Mouse (Mus musculus) embryonic facial prominence, embryonic 12.5 days (tissue): Measurements from ENCODE around the gene Fopnl. TPM values are rescaled to one million over a fixed set of nuclear protein-coding genes. Genes with fewer than 3 reads are reported as not detected.

Experiments used
- ATAC-seq: fragments of 200-750 bp; cut with Nextera tagmentation; 2 replicates; pipeline ENCODE4 v1.8.0; 2017; ENCODE audit not compliant: insufficient number of reproducible peaks, insufficient read depth, low FRiP score, low TSS enrichment
- H3K27ac ChIP-seq: fragments of 300-500 bp; sonication (generic); 2 replicates; pipeline ENCODE4 v1.5.1; 2016; ENCODE audit warnings: mild to moderate bottlenecking
- H3K27me3 ChIP-seq: fragments of 300-500 bp; sonication (generic); 2 replicates; pipeline ENCODE4 v1.6.1; 2016; ENCODE audit warnings: mild to moderate bottlenecking, moderate library complexity
- H3K36me3 ChIP-seq: fragments of 300-500 bp; sonication (generic); 2 replicates; pipeline ENCODE4 v1.6.1; 2016; ENCODE audit warnings: mild to moderate bottlenecking
- H3K4me1 ChIP-seq: fragments of 300-500 bp; sonication (generic); 2 replicates; pipeline ENCODE4 v1.6.1; 2016
- H3K4me2 ChIP-seq: fragments of 300-500 bp; sonication (generic); replicated peaks from 2 replicates; pipeline ENCODE4 v1.6.1; 2016; ENCODE audit warnings: mild to moderate bottlenecking, moderate library complexity
- H3K4me3 ChIP-seq: fragments of 300-500 bp; sonication (generic); 2 replicates; pipeline ENCODE4 v1.5.1; 2016; ENCODE audit warnings: mild to moderate bottlenecking
- H3K9ac ChIP-seq: fragments of 300-500 bp; sonication (generic); 2 replicates; pipeline ENCODE4 v1.6.1; 2016; ENCODE audit warnings: mild to moderate bottlenecking, moderate library complexity
- H3K9me3 ChIP-seq: fragments of 300-500 bp; sonication (generic); 2 replicates; pipeline ENCODE4 v1.6.1; 2016; ENCODE audit warnings: mild to moderate bottlenecking, moderate library complexity
- WGBS: fragments of 180-500 bp; shearing (Covaris S2); methylation state at CpG from one replicate; pipeline ENCODE4 v1.1.7; 2016; 5-methylcytosine and 5-hydroxymethylcytosine counted together
- polyA plus RNA-seq: library from polyadenylated mRNA; unstranded; fragments of >200 nt; fragmentation: Nextera tagmentation; extraction: Ambion mirVana; gene quantifications from 2 replicates; pipeline ENCODE4 v1.2.1, GENCODE M21; 2016

Gene Fopnl
- polyA plus RNA-seq, 1 experiment from 2014 or later = 179 TPM

DNA sequence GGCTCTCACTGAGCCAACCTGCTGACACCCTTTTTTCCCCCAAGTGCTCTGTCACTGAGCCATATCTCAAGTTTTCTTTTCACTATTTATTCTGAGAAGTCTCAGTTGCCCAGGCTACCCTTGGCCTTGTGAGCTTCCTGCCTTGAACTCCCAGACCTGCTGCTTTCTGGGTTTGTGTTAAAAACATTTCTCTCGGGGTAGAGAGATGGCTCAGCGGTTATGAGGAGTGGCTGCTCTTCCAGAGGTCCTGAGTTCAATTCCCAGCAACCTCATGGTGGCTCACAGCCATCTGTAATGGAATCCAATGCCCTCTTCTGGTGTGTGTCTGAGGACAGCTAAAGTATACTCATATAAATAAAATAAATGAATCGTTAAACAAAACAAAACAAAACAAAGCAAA, 35.0 kb upstream of the Fopnl start:
- ATAC-seq = no peak
- Histone ChIP-seq H3K4me1 (no peaks in the 10 kb centered on the region), H3K36me3 (no peaks in the 10 kb centered on the region), H3K27me3 (no peaks in the 10 kb centered on the region), H3K27ac (no peak overlapping the region), H3K9me3 (no peaks in the 10 kb centered on the region), H3K4me3 (no peak overlapping the region), H3K9ac (no peak overlapping the region), H3K4me2 (no peak overlapping the region)
- WGBS = 78% methylated on average over 3 of the region's 3 CpGs

DNA sequence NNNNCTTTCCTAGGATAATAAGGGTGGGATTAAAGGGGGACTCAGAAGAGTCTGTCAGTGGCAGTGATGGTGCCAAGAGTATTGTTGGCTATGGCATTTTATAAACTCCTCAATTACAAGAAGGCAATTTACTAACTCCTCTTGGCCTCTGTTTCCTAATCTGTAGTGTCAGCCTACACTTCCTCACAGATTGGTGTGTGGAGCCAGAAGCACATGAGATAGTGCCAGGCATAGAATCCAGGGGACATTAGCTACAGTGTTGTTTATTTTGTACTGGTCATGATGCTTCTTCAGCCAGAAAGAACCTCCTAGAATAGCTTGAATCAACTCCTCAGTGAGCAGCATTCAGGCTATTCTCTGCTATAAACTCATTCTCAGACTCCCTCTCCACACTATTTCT, 34.4 kb upstream of the Fopnl start:
- H3K9ac ChIP-seq = no peak overlapping the region
- no peaks in the 10 kb centered on the region for H3K4me1 ChIP-seq
- no peaks in the 10 kb centered on the region for H3K27me3 ChIP-seq
- no peaks in the 10 kb centered on the region for H3K36me3 ChIP-seq
- ATAC-seq = no peak
- H3K4me2 ChIP-seq = no peak overlapping the region
- H3K9me3 ChIP-seq = no peaks in the 10 kb centered on the region
- H3K4me3 ChIP-seq = no peak overlapping the region
- no peak overlapping the region for H3K27ac ChIP-seq

DNA sequence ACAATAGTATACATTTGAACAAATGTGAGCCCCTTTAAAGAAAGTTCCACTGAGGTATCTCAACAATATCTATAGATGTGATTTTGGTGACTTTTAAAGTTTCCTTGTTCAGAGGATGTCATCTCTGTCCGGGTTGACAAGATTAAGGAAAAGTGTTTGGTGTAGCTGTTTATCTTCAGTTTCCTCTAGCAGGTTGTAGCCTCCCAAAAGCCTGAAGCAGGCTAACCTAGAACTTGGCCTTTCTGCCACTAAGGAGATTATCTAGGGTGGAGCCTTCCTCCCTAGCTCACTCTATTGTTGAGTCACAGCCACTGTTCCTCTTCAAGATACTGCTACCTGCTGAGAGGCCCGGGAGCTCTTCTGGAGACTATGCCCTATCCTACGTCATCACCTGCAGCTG, 27.8 kb upstream of the Fopnl start:
- Histone ChIP-seq H3K4me2 (no peak overlapping the region), H3K27me3 (no peaks in the 10 kb centered on the region), H3K4me3 (no peak overlapping the region), H3K36me3 (no peaks in the 10 kb centered on the region), H3K9me3 (no peaks in the 10 kb centered on the region), H3K9ac (no peak overlapping the region), H3K27ac (no peak overlapping the region), H3K4me1 (no peaks in the 10 kb centered on the region)
- WGBS = 65% methylated on average over 3 of the region's 3 CpGs
- no peak for ATAC-seq

DNA sequence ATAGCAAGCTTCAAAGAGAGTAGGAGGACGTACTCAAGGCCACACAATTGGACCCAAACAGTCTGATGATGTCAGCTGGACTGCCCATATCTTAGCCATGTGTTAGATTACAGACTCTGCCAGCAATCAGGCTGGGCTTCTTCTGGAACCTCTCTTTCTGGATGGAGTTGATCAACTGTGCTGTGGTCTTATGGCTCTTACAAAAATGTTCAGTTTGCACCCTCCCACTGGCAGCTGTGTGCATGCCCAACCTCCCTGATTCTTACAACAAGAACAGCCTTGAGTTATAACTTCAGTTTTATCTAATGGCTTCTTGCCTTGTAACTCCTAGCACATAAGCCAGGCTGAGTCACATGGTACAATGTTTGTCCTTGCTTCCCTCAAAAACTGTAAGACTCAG, 11.0 kb upstream of the Fopnl start:
- ATAC-seq = no peak
- Histone ChIP-seq H3K4me1 (no peaks in the 10 kb centered on the region), H3K9me3 (no peaks in the 10 kb centered on the region), H3K27ac (no peak overlapping the region), H3K9ac (no peak overlapping the region), H3K27me3 (no peaks in the 10 kb centered on the region), H3K36me3 (no peaks in the 10 kb centered on the region), H3K4me2 (no peak overlapping the region), H3K4me3 (no peak overlapping the region)
- 71% methylated on average over 1 of the region's 1 CpGs for WGBS

GRCm38 (mm10) chr16:14320494-14320893, 3.3 kb upstream of the Fopnl start:
- H3K9ac ChIP-seq = no peak overlapping the region
- no peaks in the 10 kb centered on the region for H3K9me3 ChIP-seq
- H3K36me3 ChIP-seq = no peaks in the 10 kb centered on the region
- 56% methylated on average over 1 of the region's 1 CpGs for WGBS
- no peak overlapping the region for H3K4me2 ChIP-seq
- H3K4me3 ChIP-seq = no peak overlapping the region
- H3K27ac ChIP-seq = no peak overlapping the region
- no peak for ATAC-seq
- H3K4me1 ChIP-seq = peaks cover 8% of the 10 kb centered on the region; the same call in 1 of the 2 replicates
- H3K27me3 ChIP-seq = 0 out of 2 replicates have a peak, but pooled peaks cover 3% of the 10 kb centered on the region

- no peak for ATAC-seq
- no peak overlapping the region for H3K4me3 ChIP-seq
- no peak overlapping the region for H3K9ac ChIP-seq
- 86% methylated on average over 3 of the region's 3 CpGs for WGBS
- no peak overlapping the region for H3K27ac ChIP-seq
- H3K27me3 ChIP-seq = 0 out of 2 replicates have a peak, but pooled peaks cover 3% of the 10 kb centered on the region
- no peaks in the 10 kb centered on the region for H3K36me3 ChIP-seq
- no peaks in the 10 kb centered on the region for H3K9me3 ChIP-seq
- peaks cover 9% of the 10 kb centered on the region; the same call in 1 of the 2 replicates for H3K4me1 ChIP-seq
- H3K4me2 ChIP-seq = no peak overlapping the region
These were observed 2.5 kb upstream of the Fopnl start for GRCm38 (mm10) chr16:14319681-14320080.

- H3K27ac ChIP-seq = no peak overlapping the region
- 91% methylated on average over 7 of the region's 7 CpGs for WGBS
- peaks cover 41% of the 10 kb centered on the region for H3K36me3 ChIP-seq
- no peak overlapping the region for H3K4me3 ChIP-seq
- H3K9me3 ChIP-seq = no peaks in the 10 kb centered on the region
- H3K4me1 ChIP-seq = peaks cover 9% of the 10 kb centered on the region; the same call in 1 of the 2 replicates
- no peak for ATAC-seq
- H3K9ac ChIP-seq = no peak overlapping the region
- no peaks in the 10 kb centered on the region for H3K27me3 ChIP-seq
- no peak overlapping the region for H3K4me2 ChIP-seq
These were observed 4.3 kb downstream of the Fopnl start for GRCm38 (mm10) chr16:14312914-14313313.

DNA sequence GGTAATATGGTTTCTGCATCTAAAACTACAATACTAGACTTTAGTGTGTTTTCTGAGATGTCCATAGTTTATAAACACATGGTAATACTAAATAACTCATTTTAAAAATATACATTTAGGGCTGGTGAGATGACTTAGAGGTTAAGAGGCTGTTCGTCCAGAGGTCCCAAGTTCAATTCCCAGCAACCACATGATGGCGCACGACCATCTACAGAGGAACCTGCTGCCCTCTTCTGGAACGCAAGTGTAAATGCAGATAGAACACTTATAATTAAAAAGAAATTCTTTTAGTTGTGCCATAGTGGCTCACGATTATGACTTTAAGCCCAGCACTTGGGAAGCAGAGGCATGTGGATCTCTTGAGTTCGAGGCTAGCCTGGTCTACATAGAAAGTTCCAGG, 5.8 kb downstream of the Fopnl start:
- H3K4me1 ChIP-seq = peaks cover 9% of the 10 kb centered on the region; the same call in 1 of the 2 replicates
- no peak for ATAC-seq
- H3K9ac ChIP-seq = no peak overlapping the region
- no peak overlapping the region for H3K4me2 ChIP-seq
- H3K27ac ChIP-seq = no peak overlapping the region
- H3K4me3 ChIP-seq = no peak overlapping the region
- WGBS = 54% methylated on average over 6 of the region's 6 CpGs
- H3K27me3 ChIP-seq = no peaks in the 10 kb centered on the region
- no peaks in the 10 kb centered on the region for H3K9me3 ChIP-seq
- H3K36me3 ChIP-seq = peaks cover 54% of the 10 kb centered on the region

DNA sequence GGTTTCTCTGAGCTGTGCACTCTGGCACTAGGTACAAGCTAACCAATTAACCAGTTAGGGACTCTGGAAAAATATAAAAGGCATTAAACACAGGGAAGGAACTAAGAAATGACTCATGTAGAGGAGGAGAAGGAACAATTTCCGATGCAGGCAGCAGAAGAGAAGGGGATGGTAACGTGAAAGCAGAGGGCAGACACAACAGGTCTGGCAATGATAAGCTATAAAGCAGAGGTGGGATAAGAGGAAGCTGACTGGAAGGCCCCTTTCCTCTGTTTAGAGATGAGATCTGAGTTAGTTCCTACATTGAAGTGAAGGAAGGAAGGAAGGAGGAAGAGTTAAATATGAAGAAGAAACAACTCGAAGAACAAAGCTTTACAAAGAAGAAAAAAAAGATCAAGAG, 7.4 kb downstream of the Fopnl start:
- no peak overlapping the region for H3K4me2 ChIP-seq
- H3K9ac ChIP-seq = no peak overlapping the region
- H3K27ac ChIP-seq = no peak overlapping the region
- H3K9me3 ChIP-seq = no peaks in the 10 kb centered on the region
- H3K4me3 ChIP-seq = no peak overlapping the region
- H3K27me3 ChIP-seq = no peaks in the 10 kb centered on the region
- H3K4me1 ChIP-seq = no peaks in the 10 kb centered on the region
- 89% methylated on average over 3 of the region's 3 CpGs for WGBS
- H3K36me3 ChIP-seq = peaks cover 62% of the 10 kb centered on the region
- no peak for ATAC-seq

GRCm38 (mm10) chr16:14308245-14309073, 8.7 kb downstream of the Fopnl start:
- Histone ChIP-seq H3K4me1 (no peaks in the 10 kb centered on the region), H3K9me3 (no peaks in the 10 kb centered on the region), H3K4me3 (no peak overlapping the region), H3K4me2 (no peak overlapping the region), H3K36me3 (peaks cover 69% of the 10 kb centered on the region), H3K27me3 (no peaks in the 10 kb centered on the region), H3K9ac (no peak overlapping the region), H3K27ac (no peak overlapping the region)
- WGBS = 92% methylated on average over 6 of the region's 6 CpGs
- no peak for ATAC-seq

GRCm38 (mm10) chr16:14307373-14307772, 9.8 kb downstream of the Fopnl start:
- Histone ChIP-seq H3K36me3 (peaks cover 60% of the 10 kb centered on the region), H3K27me3 (no peaks in the 10 kb centered on the region), H3K4me1 (no peaks in the 10 kb centered on the region), H3K9ac (no peak overlapping the region), H3K27ac (no peak overlapping the region), H3K9me3 (no peaks in the 10 kb centered on the region), H3K4me2 (no peak overlapping the region), H3K4me3 (no peak overlapping the region)
- no peak for ATAC-seq
- 97% methylated on average over 1 of the region's 1 CpGs for WGBS

GRCm38 (mm10) chr16:14306451-14306850, 10.8 kb downstream of the Fopnl start:
- Histone ChIP-seq H3K9ac (no peak overlapping the region), H3K9me3 (no peaks in the 10 kb centered on the region), H3K4me1 (no peaks in the 10 kb centered on the region), H3K27me3 (no peaks in the 10 kb centered on the region), H3K4me3 (no peak overlapping the region), H3K4me2 (no peak overlapping the region), H3K27ac (no peak overlapping the region), H3K36me3 (peaks cover 60% of the 10 kb centered on the region)
- no peak for ATAC-seq
- 88% methylated on average over 1 of the region's 1 CpGs for WGBS
